Mouse (Mus musculus) activated CD4-positive, CD25-positive, alpha-beta regulatory T cell (primary cell): ENCODE results near the gene Gm10320. TPM values are rescaled to one million over a fixed set of nuclear protein-coding genes. Genes with fewer than 3 reads are reported as not detected.

Experiments used
- polyA plus RNA-seq, 2 experiments: library from polyadenylated mRNA; unstranded; fragments of 100-300 nt; shearing (Covaris generic); gene quantifications; one replicate each; pipeline ENCODE4 v1.2.1; 2017

Gene Gm10320
- under 1 TPM; 0.37 to 0.50 TPM for polyA plus RNA-seq

DNA sequence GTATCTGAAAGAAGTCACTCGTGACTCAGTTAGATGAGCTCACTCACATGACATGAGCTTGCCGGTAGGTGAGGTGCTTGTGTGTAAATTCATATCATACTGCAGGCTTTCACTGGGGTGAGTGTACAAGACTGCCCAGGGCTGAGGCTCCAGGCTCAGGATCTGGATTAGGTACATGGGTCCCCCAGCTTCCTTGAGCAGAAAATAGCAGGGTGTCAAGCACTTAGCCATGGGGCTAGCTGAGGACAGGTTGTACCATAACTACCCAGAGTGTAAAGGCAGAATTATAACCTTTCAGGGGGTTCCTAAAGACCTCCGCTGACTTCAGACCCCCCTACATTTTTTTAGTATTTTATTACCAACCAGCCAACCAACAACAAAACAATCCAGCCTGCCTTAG is at the start of gene Gm10320:
Gene Gm10320, minus strand, starts transcription at position 93 of the 400 bp plus-strand sequence.

Other genes starting within 250 kb of the Gm10320 start
- 10 to 100 TPM; 29.0 to 36.9 TPM for gene Utp15, start 229.0 kb downstream of the Gm10320 start, polyA plus RNA-seq
- gene Ankra2, start 228.9 kb downstream of the Gm10320 start, polyA plus RNA-seq: 10 to 100 TPM; 54.5 to 54.7 TPM
- not detected for gene Gm21976, start 212.1 kb downstream of the Gm10320 start, polyA plus RNA-seq
- gene Btf3, start 175.0 kb downstream of the Gm10320 start, polyA plus RNA-seq: 100 to 1,000 TPM; 652 to 751 TPM
- gene Foxd1, start 137.8 kb downstream of the Gm10320 start, polyA plus RNA-seq: not detected
- not detected for gene Tmem174, start 145.4 kb upstream of the Gm10320 start, polyA plus RNA-seq
- 1 to 10 TPM in 1 of 2 experiments, under 1 TPM in 1; 0.55 to 1.6 TPM for gene Tmem171, start 202.8 kb upstream of the Gm10320 start, polyA plus RNA-seq